Mouse (Mus musculus): ENCODE data around the gene Dnaja1. TPM values are rescaled to one million over a fixed set of nuclear protein-coding genes. Genes with fewer than 3 reads are reported as not detected.

Dnaja1 gene
- polyA plus RNA-seq, 1 experiment from 2014 or later = 639 TPM

GRCm38 (mm10) chr4:40702797-40703709 lies 18.9 kb upstream of the Dnaja1 start, which contains the start of gene Aptx:
Gene Aptx (minus strand): TSS chr4:40703194.
- peak within 1 kb of the TSS; percentile 66 for H3K4me2 ChIP-seq
- under 1% methylated on average over 42 of the region's 42 CpGs for WGBS
- H3K27me3 ChIP-seq = no peaks in the 10 kb centered on the region
- no peaks in the 10 kb centered on the region for H3K9me3 ChIP-seq
- peaks cover 25% of the 10 kb centered on the region for H3K4me1 ChIP-seq (replicated peaks)
- peak within 1 kb of the TSS; percentile 65 for H3K4me3 ChIP-seq
- H3K9ac ChIP-seq = peak within 1 kb of the TSS; percentile 61
- peak; percentile 96 for ATAC-seq (ENCODE audit: low FRiP score, low read depth)
- no peaks in the 10 kb centered on the region for H3K36me3 ChIP-seq
- H3K27ac ChIP-seq (replicated peaks) = peak within 1 kb of the TSS; percentile 98

GRCm38 (mm10) chr4:40703710-40704275 lies 18.2 kb upstream of the Dnaja1 start:
- no peak for ATAC-seq (ENCODE audit: low FRiP score, low read depth)
- no peaks in the 10 kb centered on the region for H3K36me3 ChIP-seq
- WGBS = 16% methylated on average over 9 of the region's 9 CpGs

GRCm38 (mm10) chr4:40717141-40717540 lies 4.8 kb upstream of the Dnaja1 start:
- Histone ChIP-seq H3K4me2 (no peak overlapping the region), H3K9ac (no peak overlapping the region), H3K4me1 (replicated peaks) (peaks cover 11% of the 10 kb centered on the region), H3K9me3 (no peaks in the 10 kb centered on the region), H3K27me3 (no peaks in the 10 kb centered on the region), H3K4me3 (no peak overlapping the region), H3K27ac (replicated peaks) (no peak overlapping the region), H3K36me3 (no peaks in the 10 kb centered on the region)
- no peak for ATAC-seq (ENCODE audit: low FRiP score, low read depth)
- 98% methylated on average over 3 of the region's 3 CpGs for WGBS

More at GRCm38 (mm10) chr4:40703710-40704275, 18.2 kb upstream of the Dnaja1 start:
- Histone ChIP-seq H3K4me3 (peak overlapping the region; percentile 65), H3K9ac (peak overlapping the region; percentile 61), H3K27me3 (no peaks in the 10 kb centered on the region), H3K4me2 (peak overlapping the region; percentile 66), H3K27ac (replicated peaks) (peak overlapping the region; percentile 98), H3K4me1 (replicated peaks) (peaks cover 25% of the 10 kb centered on the region), H3K9me3 (no peaks in the 10 kb centered on the region)

- Histone ChIP-seq H3K4me3 (no peak overlapping the region), H3K36me3 (0 out of 2 replicates have a peak, but pooled peaks cover 3% of the 10 kb centered on the region), H3K4me2 (0 out of 2 replicates have a peak overlapping the region, but pooled peaks have one; percentile 84), H3K4me1 (replicated peaks) (peaks cover 37% of the 10 kb centered on the region), H3K9ac (no peak overlapping the region), H3K27ac (replicated peaks) (peak overlapping the region; percentile 100), H3K9me3 (no peaks in the 10 kb centered on the region), H3K27me3 (no peaks in the 10 kb centered on the region)
- no peak for ATAC-seq (ENCODE audit: low FRiP score, low read depth)
- 94% methylated on average over 8 of the region's 8 CpGs for WGBS
Observed at GRCm38 (mm10) chr4:40720910-40721309, 1.0 kb upstream of the Dnaja1 start.

- Histone ChIP-seq H3K27ac (replicated peaks) (peak overlapping the region; percentile 100), H3K4me3 (peak overlapping the region; percentile 69), H3K4me2 (peak overlapping the region; percentile 84), H3K9ac (peak overlapping the region; percentile 96), H3K27me3 (no peaks in the 10 kb centered on the region), H3K4me1 (replicated peaks) (peaks cover 52% of the 10 kb centered on the region), H3K9me3 (no peaks in the 10 kb centered on the region), H3K36me3 (peaks cover 17% of the 10 kb centered on the region)
- ATAC-seq (ENCODE audit: low FRiP score, low read depth) = peak; percentile 92
- WGBS = under 1% methylated on average over 53 of the region's 62 CpGs
Observed at GRCm38 (mm10) chr4:40722687-40723460, 924 bp downstream of the Dnaja1 start.

GRCm38 (mm10) chr4:40725141-40725540 lies 3.2 kb downstream of the Dnaja1 start:
- H3K9me3 ChIP-seq = no peaks in the 10 kb centered on the region
- H3K4me2 ChIP-seq = peak overlapping the region; percentile 84
- H3K4me1 ChIP-seq (replicated peaks) = peaks cover 52% of the 10 kb centered on the region
- no peak overlapping the region for H3K27ac ChIP-seq (replicated peaks)
- H3K27me3 ChIP-seq = no peaks in the 10 kb centered on the region
- 81% methylated on average over 7 of the region's 7 CpGs for WGBS
- H3K9ac ChIP-seq = 0 out of 2 replicates have a peak overlapping the region, but pooled peaks have one; percentile 3
- H3K4me3 ChIP-seq = peak overlapping the region; percentile 69
- no peak for ATAC-seq (ENCODE audit: low FRiP score, low read depth)
- peaks cover 35% of the 10 kb centered on the region for H3K36me3 ChIP-seq

GRCm38 (mm10) chr4:40725554-40725953 lies 3.6 kb downstream of the Dnaja1 start:
- Histone ChIP-seq H3K4me3 (no peak overlapping the region; the same call in 1 of the 2 replicates), H3K27ac (replicated peaks) (no peak overlapping the region), H3K4me2 (peak overlapping the region; percentile 84), H3K9me3 (no peaks in the 10 kb centered on the region), H3K4me1 (replicated peaks) (peaks cover 52% of the 10 kb centered on the region), H3K27me3 (no peaks in the 10 kb centered on the region), H3K36me3 (peaks cover 40% of the 10 kb centered on the region), H3K9ac (0 out of 2 replicates have a peak overlapping the region, but pooled peaks have one; percentile 3)
- ATAC-seq (ENCODE audit: low FRiP score, low read depth) = no peak

GRCm38 (mm10) chr4:40727247-40727646 lies 5.3 kb downstream of the Dnaja1 start:
- Histone ChIP-seq H3K4me3 (no peak overlapping the region), H3K4me1 (replicated peaks) (peaks cover 41% of the 10 kb centered on the region), H3K4me2 (no peak overlapping the region), H3K27ac (replicated peaks) (no peak overlapping the region), H3K36me3 (peaks cover 55% of the 10 kb centered on the region), H3K27me3 (no peaks in the 10 kb centered on the region), H3K9me3 (no peaks in the 10 kb centered on the region), H3K9ac (no peak overlapping the region)
- no peak for ATAC-seq (ENCODE audit: low FRiP score, low read depth)
- 83% methylated on average over 1 of the region's 1 CpGs for WGBS

- Histone ChIP-seq H3K36me3 (peaks cover 74% of the 10 kb centered on the region), H3K4me2 (no peak overlapping the region), H3K9me3 (no peaks in the 10 kb centered on the region), H3K27ac (replicated peaks) (no peak overlapping the region), H3K9ac (no peak overlapping the region), H3K4me1 (replicated peaks) (peaks cover 12% of the 10 kb centered on the region; the same call in 1 of the 2 replicates), H3K27me3 (no peaks in the 10 kb centered on the region), H3K4me3 (no peak overlapping the region)
- ATAC-seq (ENCODE audit: low FRiP score, low read depth) = no peak
Observed at GRCm38 (mm10) chr4:40731262-40731661, 9.3 kb downstream of the Dnaja1 start.

- 77% methylated on average over 1 of the region's 1 CpGs for WGBS
- Histone ChIP-seq H3K4me1 (replicated peaks) (no peaks in the 10 kb centered on the region), H3K4me2 (no peak overlapping the region), H3K4me3 (no peak overlapping the region), H3K27me3 (no peaks in the 10 kb centered on the region), H3K36me3 (peaks cover 68% of the 10 kb centered on the region), H3K9ac (no peak overlapping the region), H3K27ac (replicated peaks) (no peak overlapping the region), H3K9me3 (no peaks in the 10 kb centered on the region)
- no peak for ATAC-seq (ENCODE audit: low FRiP score, low read depth)
Observed at GRCm38 (mm10) chr4:40735351-40735750, 13.4 kb downstream of the Dnaja1 start.

- Histone ChIP-seq H3K4me1 (replicated peaks) (peaks cover 6% of the 10 kb centered on the region), H3K9ac (peak overlapping the region; percentile 82), H3K4me2 (peak overlapping the region; percentile 81), H3K4me3 (peak overlapping the region; percentile 95), H3K27me3 (0 out of 2 replicates have a peak, but pooled peaks cover 3% of the 10 kb centered on the region), H3K36me3 (peaks cover 31% of the 10 kb centered on the region), H3K9me3 (no peaks in the 10 kb centered on the region), H3K27ac (replicated peaks) (peak overlapping the region; percentile 77)
- under 1% methylated on average over 35 of the region's 39 CpGs for WGBS
- ATAC-seq (ENCODE audit: low FRiP score, low read depth) = peak; percentile 88
Observed at GRCm38 (mm10) chr4:40757157-40757779, 35.3 kb downstream of the Dnaja1 start.
